Mouse (Mus musculus) colon, adult 2 months (tissue): ENCODE measurements around the gene Mrpl54. TPM values are rescaled to one million over a fixed set of nuclear protein-coding genes. Genes with fewer than 3 reads are reported as not detected.

Experiments
- polyA plus RNA-seq: library from polyadenylated mRNA; depleted of rRNA; stranded (reverse); fragments of >200 nt; gene quantifications from 2 replicates; pipeline ENCODE4 v1.2.3, GENCODE M21; 2012; rRNA removed

The Mrpl54 gene
- 157 and 224 TPM in 2 replicates for polyA plus RNA-seq

GRCm38 (mm10) chr10:81266211-81267105 lies at the start of gene Mrpl54, which contains the start of gene Apba3:
TSS of gene Mrpl54 (minus strand) at chr10:81266934.
TSS of gene Apba3 (plus strand) at chr10:81266960.

GRCm38 (mm10) chr10:81292554-81293333 lies 26.0 kb upstream of the Mrpl54 start, which contains the start of gene Pip5k1c:
TSS of gene Pip5k1c (plus strand) at chr10:81292963.

GRCm38 (mm10) chr10:81291511-81292104 lies 24.9 kb upstream of the Mrpl54 start, which contains the start of gene Tjp3:
TSS of gene Tjp3 (minus strand) at chr10:81291581.

DNA sequence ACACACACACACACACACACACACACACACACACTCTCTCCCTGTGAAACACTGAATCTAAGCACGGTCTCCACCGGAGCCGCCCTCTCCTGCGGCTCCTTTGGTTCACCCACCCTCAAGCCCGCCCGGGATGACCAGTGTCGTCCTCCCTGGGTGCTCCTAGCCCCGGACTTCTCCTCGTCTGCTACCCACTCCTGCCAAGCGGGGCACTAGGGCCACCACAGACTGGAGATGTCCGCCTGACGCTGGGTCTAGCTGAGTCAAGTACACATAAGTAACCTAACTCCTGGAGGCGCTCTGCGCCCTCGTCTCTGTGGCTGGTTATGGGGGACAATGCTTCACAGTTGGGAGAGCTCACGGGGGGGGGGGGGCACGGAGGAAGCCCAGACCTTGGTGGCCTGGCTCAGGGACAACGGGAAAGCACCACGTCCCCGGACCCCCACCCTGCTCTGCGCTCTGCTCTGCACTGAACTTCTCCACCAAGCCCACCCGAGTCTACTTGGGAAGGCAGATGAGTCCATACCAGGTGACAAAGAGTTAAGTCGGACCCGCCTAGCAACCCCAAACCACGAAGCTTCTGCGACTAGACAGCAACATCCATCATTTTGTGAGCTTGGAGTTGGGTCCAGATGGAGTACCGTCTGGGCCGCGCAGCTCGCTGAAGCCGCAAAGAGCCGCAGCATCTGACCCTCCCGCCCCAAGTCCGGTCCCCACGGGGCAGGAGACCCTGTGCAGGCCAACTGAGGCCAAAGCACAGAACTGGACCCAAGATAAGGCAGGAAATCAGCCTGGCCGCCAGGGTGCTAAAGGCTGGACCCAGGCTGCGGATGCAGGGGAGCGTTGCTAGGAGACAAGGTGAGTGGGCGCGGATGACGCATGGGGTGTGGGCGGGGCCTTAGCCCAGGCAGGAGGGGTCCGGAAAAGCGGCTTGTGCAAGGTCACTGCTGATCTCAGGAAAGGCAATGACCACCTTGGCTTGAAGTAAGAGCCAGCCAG lies 14.0 kb downstream of the Mrpl54 start, which contains the start of gene Matk:
Matk (plus strand) TSS at position 512 of the 996 bp plus-strand sequence.

GRCm38 (mm10) chr10:81232580-81233225 lies 34.0 kb downstream of the Mrpl54 start, which contains the start of gene Zfr2:
TSS of gene Zfr2 (plus strand) at chr10:81233155.

DNA sequence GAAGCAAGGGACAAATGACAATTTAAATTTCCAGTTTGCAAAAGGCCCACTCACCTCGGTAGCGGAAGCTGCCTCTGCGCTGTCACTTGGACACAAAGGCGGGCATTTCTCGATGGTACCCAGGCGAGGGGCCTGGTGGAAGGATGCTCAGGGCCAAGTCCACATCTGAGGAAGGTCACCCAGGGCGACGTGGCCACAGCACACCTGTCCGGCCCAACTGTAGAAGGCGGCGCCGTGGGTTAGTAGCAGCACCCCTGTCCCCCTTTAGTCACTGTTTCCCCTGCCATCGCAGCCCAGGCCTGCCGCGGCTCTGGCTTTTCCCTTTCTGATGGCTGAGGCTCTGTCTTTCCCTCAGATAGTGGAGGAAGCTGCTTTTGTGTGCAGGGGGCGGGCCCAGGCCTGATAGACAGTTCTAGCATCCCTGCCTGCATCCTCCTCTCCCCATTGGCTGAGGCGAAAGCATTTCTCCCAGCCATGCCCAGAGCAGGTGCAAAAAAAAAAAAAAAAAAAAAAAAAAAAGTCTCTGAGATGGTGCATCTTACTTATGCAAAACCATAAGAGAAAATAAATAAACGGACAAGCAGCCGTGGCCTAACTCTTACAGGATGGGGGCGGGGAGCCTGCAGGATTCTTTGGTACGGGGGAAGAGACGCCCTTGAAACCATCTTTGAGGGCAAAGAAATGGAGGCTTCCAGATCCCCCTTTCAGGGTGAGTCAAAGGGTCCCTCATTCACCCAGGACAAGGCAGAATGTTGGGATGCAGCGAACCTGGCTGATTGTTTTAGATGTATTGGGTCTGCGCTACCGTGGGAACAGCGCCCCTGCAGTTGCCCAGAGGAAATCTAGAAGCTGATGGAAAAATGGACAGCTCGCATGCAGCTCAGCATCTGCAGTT lies 36.0 kb downstream of the Mrpl54 start, which contains the start of gene Atcay:
Atcay (minus strand) TSS at position 396 of the 895 bp plus-strand sequence.

Other genes with a start within 250 kb of the Mrpl54 start
- 0.54 and 0.86 TPM in 2 replicates for gene Diras1, start 241.3 kb downstream of the Mrpl54 start, polyA plus RNA-seq
- gene Slc39a3, start 229.5 kb downstream of the Mrpl54 start, polyA plus RNA-seq, result 43.7 and 44.3 TPM in 2 replicates
- gene Sgta, start 206.8 kb downstream of the Mrpl54 start, polyA plus RNA-seq, result 211 and 238 TPM in 2 replicates
- 58.4 and 62.8 TPM in 2 replicates for gene Thop1, start 196.9 kb downstream of the Mrpl54 start, polyA plus RNA-seq
- gene Creb3l3, start 168.1 kb downstream of the Mrpl54 start, polyA plus RNA-seq, result 4.2 and 6.2 TPM in 2 replicates
- 322 and 325 TPM in 2 replicates for gene Map2k2, start 161.0 kb downstream of the Mrpl54 start, polyA plus RNA-seq
- 243 and 284 TPM in 2 replicates for gene Zbtb7a, start 131.7 kb downstream of the Mrpl54 start, polyA plus RNA-seq
- 55.8 and 61.5 TPM in 2 replicates for gene Pias4, start 99.0 kb downstream of the Mrpl54 start, polyA plus RNA-seq
- gene Eef2, start 90.3 kb downstream of the Mrpl54 start, polyA plus RNA-seq, result 2,007 and 2,039 TPM in 2 replicates
- gene Dapk3, start 83.9 kb downstream of the Mrpl54 start, polyA plus RNA-seq, result 125 and 128 TPM in 2 replicates
- gene 4930442H23Rik, start 83.1 kb downstream of the Mrpl54 start, polyA plus RNA-seq, result not detected in 2 replicates
- not detected in 2 replicates for gene Nmrk2, start 64.9 kb downstream of the Mrpl54 start, polyA plus RNA-seq
- gene Atcay, start 36.1 kb downstream of the Mrpl54 start, polyA plus RNA-seq, result 1.1 and 1.4 TPM in 2 replicates
- gene Zfr2, start 33.8 kb downstream of the Mrpl54 start, polyA plus RNA-seq, result 14.2 and 20.7 TPM in 2 replicates
- 9.0 and 10.3 TPM in 2 replicates for gene Matk, start 14.0 kb downstream of the Mrpl54 start, polyA plus RNA-seq
- gene Apba3, start within 50 bp of the Mrpl54 start, polyA plus RNA-seq, result 123 and 126 TPM in 2 replicates
- 261 and 310 TPM in 2 replicates for gene Tjp3, start 24.6 kb upstream of the Mrpl54 start, polyA plus RNA-seq
- 65.4 and 73.0 TPM in 2 replicates for gene Pip5k1c, start 26.0 kb upstream of the Mrpl54 start, polyA plus RNA-seq
- 33.3 and 36.3 TPM in 2 replicates for gene Cactin, start 54.2 kb upstream of the Mrpl54 start, polyA plus RNA-seq
- gene Tbxa2r, start 61.8 kb upstream of the Mrpl54 start, polyA plus RNA-seq, result 23.0 and 24.8 TPM in 2 replicates
- gene Gipc3, start 76.3 kb upstream of the Mrpl54 start, polyA plus RNA-seq, result 3.0 and 3.5 TPM in 2 replicates
- gene Hmg20b, start 83.5 kb upstream of the Mrpl54 start, polyA plus RNA-seq, result 209 and 214 TPM in 2 replicates
- gene Mfsd12, start 90.6 kb upstream of the Mrpl54 start, polyA plus RNA-seq, result 33.7 and 37.4 TPM in 2 replicates
- 43.7 and 48.7 TPM in 2 replicates for gene 4930404N11Rik, start 98.9 kb upstream of the Mrpl54 start, polyA plus RNA-seq
- 130 and 133 TPM in 2 replicates for gene Fzr1, start 111.6 kb upstream of the Mrpl54 start, polyA plus RNA-seq
- 98.1 and 108 TPM in 2 replicates for gene Dohh, start 117.5 kb upstream of the Mrpl54 start, polyA plus RNA-seq
- gene Gm48551, start 117.5 kb upstream of the Mrpl54 start, polyA plus RNA-seq, result 2.9 TPM in 2 replicates
- gene Gm48552, start 122.1 kb upstream of the Mrpl54 start, polyA plus RNA-seq, result 4.4 and 5.7 TPM in 2 replicates
- 504 and 602 TPM in 2 replicates for gene Smim24, start 126.1 kb upstream of the Mrpl54 start, polyA plus RNA-seq
- gene Nfic, start 188.7 kb upstream of the Mrpl54 start, polyA plus RNA-seq, result 33.9 and 48.1 TPM in 2 replicates
- gene Celf5, start 215.8 kb upstream of the Mrpl54 start, polyA plus RNA-seq, result 4.7 and 5.4 TPM in 2 replicates
- gene Ncln, start 229.5 kb upstream of the Mrpl54 start, polyA plus RNA-seq, result 240 and 254 TPM in 2 replicates
- 4.5 and 5.7 TPM in 2 replicates for gene S1pr4, start 233.2 kb upstream of the Mrpl54 start, polyA plus RNA-seq